Mouse (Mus musculus) lung, embryonic 16.5 days (tissue): Measurements from ENCODE around the gene Cops9. TPM values are rescaled to one million over a fixed set of nuclear protein-coding genes. Genes with fewer than 3 reads are reported as not detected.

Experiments
- ATAC-seq: fragments of 200-750 bp; cut with Nextera tagmentation; 2 replicates; pipeline ENCODE4 v1.8.0; 2017; ENCODE audit warnings: low read depth, mild to moderate bottlenecking, moderate library complexity
- H3K27ac ChIP-seq: fragments of 300-500 bp; sonication (generic); 2 replicates; pipeline ENCODE4 v1.5.1; 2014; ENCODE audit warnings: mild to moderate bottlenecking, control low read depth, low read length
- H3K27me3 ChIP-seq: fragments of 300-500 bp; sonication (generic); 2 replicates; pipeline ENCODE4 v1.6.1; 2014; ENCODE audit warnings: low read depth, low read length, mixed read lengths; ENCODE audit not compliant: control insufficient read depth, insufficient read depth
- H3K36me3 ChIP-seq: fragments of 300-500 bp; sonication (generic); 2 replicates; pipeline ENCODE4 v1.6.1; 2014; ENCODE audit warnings: low read length; ENCODE audit not compliant: control insufficient read depth, insufficient read depth
- H3K4me1 ChIP-seq: fragments of 300-500 bp; sonication (generic); replicated peaks from 2 replicates; pipeline ENCODE4 v1.6.1; 2014; ENCODE audit warnings: low read length, mixed read lengths; ENCODE audit not compliant: control insufficient read depth, insufficient read depth
- H3K4me2 ChIP-seq: fragments of 300-500 bp; sonication (generic); 2 replicates; pipeline ENCODE4 v1.6.1; 2014; ENCODE audit warnings: low read depth, low read length, control low read depth
- H3K4me3 ChIP-seq: fragments of 300-500 bp; sonication (generic); 2 replicates; pipeline ENCODE4 v1.5.1; 2014; ENCODE audit warnings: mild to moderate bottlenecking, low read length, control low read depth
- H3K9ac ChIP-seq: fragments of 300-500 bp; sonication (generic); 2 replicates; pipeline ENCODE4 v1.6.1; 2014; ENCODE audit warnings: low read length, control low read depth
- H3K9me3 ChIP-seq: fragments of 300-500 bp; sonication (generic); 2 replicates; pipeline ENCODE4 v1.6.1; 2016; ENCODE audit warnings: low read length; ENCODE audit not compliant: control insufficient read depth
- WGBS: fragments of 180-500 bp; shearing (Covaris S2); extraction: QIAGEN DNeasy Blood & Tissue Kit; methylation state at CpG from one replicate; pipeline ENCODE4 v1.1.7; 2014; 5-methylcytosine and 5-hydroxymethylcytosine counted together
- polyA plus RNA-seq: library from polyadenylated mRNA; unstranded; fragments of >200 nt; fragmentation: Nextera tagmentation; extraction: Ambion mirVana; gene quantifications from 2 replicates; pipeline ENCODE4 v1.2.1, GENCODE M21; 2015

Gene Cops9
- polyA plus RNA-seq, 1 experiment from 2014 or later, result 386 TPM

GRCm38 (mm10) chr1:92648673-92649072 is 6.9 kb upstream of the Cops9 start, which contains the start of gene Otos:
Otos (minus strand) TSS chr1:92648841.
- Histone ChIP-seq H3K9ac (no peak within 1 kb of the TSS), H3K4me1 (no peaks in the 10 kb centered on the region), H3K27ac (no peak within 1 kb of the TSS), H3K27me3 (no peaks in the 10 kb centered on the region), H3K36me3 (no peaks in the 10 kb centered on the region), H3K4me3 (no peak within 1 kb of the TSS), H3K4me2 (no peak within 1 kb of the TSS), H3K9me3 (no peaks in the 10 kb centered on the region)
- peak; percentile 66 for ATAC-seq
- 18% methylated on average over 8 of the region's 8 CpGs for WGBS

DNA sequence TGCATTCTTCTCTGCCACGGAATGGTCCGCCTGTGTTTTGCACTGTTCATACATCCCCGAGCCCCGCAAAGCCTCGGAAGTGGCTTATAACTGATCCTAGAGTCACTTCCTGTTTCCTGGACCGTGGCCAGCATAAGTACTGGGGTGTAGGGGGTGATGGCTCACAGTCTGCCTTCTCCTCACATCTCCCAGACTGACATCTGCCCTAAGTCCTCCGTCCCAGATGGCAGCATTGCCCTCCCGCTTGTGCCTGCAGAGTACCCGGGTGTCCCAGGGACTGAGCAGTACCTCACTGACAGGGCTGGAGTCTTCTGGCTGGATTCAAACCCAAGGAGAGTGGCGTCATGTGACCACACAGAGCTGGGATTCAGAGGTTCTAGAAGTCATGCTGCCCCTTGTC is 6.4 kb upstream of the Cops9 start:
- 35% methylated on average over 10 of the region's 10 CpGs for WGBS

DNA sequence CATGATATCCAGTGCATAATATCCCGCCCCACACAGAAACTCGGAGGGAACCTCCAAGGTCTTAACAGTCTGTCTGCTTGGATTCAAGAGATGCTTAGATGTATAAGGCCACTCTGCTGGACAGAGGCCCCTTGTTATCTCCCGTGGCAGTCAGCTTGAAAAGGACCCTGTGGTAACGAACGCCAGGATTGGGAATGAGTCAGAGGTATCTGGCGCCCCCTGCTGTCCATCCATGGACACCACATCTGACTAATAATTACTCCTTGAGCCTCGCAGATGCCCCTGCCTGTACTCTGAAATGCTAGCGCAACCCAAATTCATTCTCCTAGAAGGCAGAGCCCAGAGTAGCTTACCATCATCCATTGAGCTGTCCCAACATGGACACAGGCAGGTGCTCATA is 6.0 kb upstream of the Cops9 start:
- no peaks in the 10 kb centered on the region for H3K9me3 ChIP-seq
- H3K36me3 ChIP-seq, result no peaks in the 10 kb centered on the region
- H3K4me2 ChIP-seq, result no peak overlapping the region
- H3K27ac ChIP-seq, result no peak overlapping the region
- no peak overlapping the region for H3K4me3 ChIP-seq
- ATAC-seq, result peak; percentile 7; the same call in 1 of the 2 replicates
- no peak overlapping the region for H3K9ac ChIP-seq
- no peaks in the 10 kb centered on the region for H3K27me3 ChIP-seq
- WGBS, result 3% methylated on average over 8 of the region's 8 CpGs
- H3K4me1 ChIP-seq, result no peaks in the 10 kb centered on the region

More for the DNA sequence above, 6.4 kb upstream of the Cops9 start:
- Histone ChIP-seq H3K4me3 (no peak overlapping the region), H3K36me3 (no peaks in the 10 kb centered on the region), H3K27ac (no peak overlapping the region), H3K27me3 (no peaks in the 10 kb centered on the region), H3K9ac (no peak overlapping the region), H3K9me3 (no peaks in the 10 kb centered on the region), H3K4me1 (no peaks in the 10 kb centered on the region), H3K4me2 (no peak overlapping the region)
- peak; percentile 15; the same call in 1 of the 2 replicates for ATAC-seq

GRCm38 (mm10) chr1:92647026-92647425 is 5.2 kb upstream of the Cops9 start:
- Histone ChIP-seq H3K4me2 (no peak overlapping the region), H3K9ac (no peak overlapping the region), H3K27me3 (no peaks in the 10 kb centered on the region), H3K9me3 (no peaks in the 10 kb centered on the region), H3K4me3 (no peak overlapping the region), H3K36me3 (no peaks in the 10 kb centered on the region), H3K27ac (no peak overlapping the region), H3K4me1 (no peaks in the 10 kb centered on the region)
- 61% methylated on average over 4 of the region's 4 CpGs for WGBS
- ATAC-seq, result no peak

GRCm38 (mm10) chr1:92646601-92647000 is 4.8 kb upstream of the Cops9 start:
- no peaks in the 10 kb centered on the region for H3K4me1 ChIP-seq
- no peak for ATAC-seq
- no peak overlapping the region for H3K27ac ChIP-seq
- no peaks in the 10 kb centered on the region for H3K36me3 ChIP-seq
- no peaks in the 10 kb centered on the region for H3K27me3 ChIP-seq
- no peak overlapping the region for H3K4me3 ChIP-seq
- H3K9ac ChIP-seq, result no peak overlapping the region
- H3K4me2 ChIP-seq, result no peak overlapping the region
- 71% methylated on average over 7 of the region's 7 CpGs for WGBS
- no peaks in the 10 kb centered on the region for H3K9me3 ChIP-seq

DNA sequence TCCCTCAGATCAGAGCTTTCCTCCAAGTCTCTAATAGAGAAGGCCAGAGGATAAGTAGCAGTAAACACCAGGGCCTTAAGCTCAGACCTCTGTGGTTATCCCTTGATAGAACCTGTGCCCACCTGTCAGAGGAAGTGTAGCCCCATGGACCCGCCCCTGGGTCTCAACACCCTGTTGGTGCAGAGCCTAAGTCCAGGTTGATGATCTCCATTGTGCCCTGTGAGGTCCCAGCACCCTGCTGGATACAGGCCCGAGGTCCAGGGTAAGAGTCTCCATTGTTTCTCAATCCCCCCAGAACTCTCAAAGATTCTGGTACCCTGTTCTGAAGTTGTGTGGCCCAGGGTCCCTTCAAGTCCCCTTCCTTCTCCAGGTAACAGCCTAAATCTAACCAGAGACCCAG is 4.3 kb upstream of the Cops9 start:
- no peak for ATAC-seq
- Histone ChIP-seq H3K4me2 (no peak overlapping the region), H3K36me3 (no peaks in the 10 kb centered on the region), H3K4me3 (no peak overlapping the region), H3K27me3 (no peaks in the 10 kb centered on the region), H3K27ac (no peak overlapping the region), H3K4me1 (no peaks in the 10 kb centered on the region), H3K9ac (no peak overlapping the region), H3K9me3 (no peaks in the 10 kb centered on the region)
- WGBS, result 46% methylated on average over 2 of the region's 2 CpGs

DNA sequence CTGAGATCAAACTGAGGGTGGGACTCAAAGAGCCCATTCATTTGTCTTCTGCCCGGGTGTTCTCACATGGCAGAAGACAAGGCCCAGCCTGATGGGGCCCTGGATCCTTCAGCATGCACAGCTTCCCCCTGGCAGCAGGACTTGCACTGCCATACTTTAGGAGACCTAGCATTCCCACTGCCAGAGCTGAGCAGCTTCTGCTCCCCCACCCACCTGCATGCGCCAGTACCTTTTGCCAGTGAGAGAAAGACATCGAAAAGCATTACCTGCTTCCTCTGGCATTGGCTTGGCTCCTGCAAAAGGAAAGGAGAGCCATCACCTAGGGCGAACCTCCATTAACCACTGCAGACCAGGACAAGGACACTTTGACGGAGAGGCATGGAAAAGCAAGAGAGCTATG is 3.1 kb upstream of the Cops9 start:
- Histone ChIP-seq H3K9ac (no peak overlapping the region), H3K36me3 (no peaks in the 10 kb centered on the region), H3K4me1 (peaks cover 8% of the 10 kb centered on the region), H3K27me3 (no peaks in the 10 kb centered on the region), H3K27ac (no peak overlapping the region), H3K4me2 (no peak overlapping the region), H3K4me3 (no peak overlapping the region), H3K9me3 (no peaks in the 10 kb centered on the region)
- WGBS, result 77% methylated on average over 5 of the region's 5 CpGs
- no peak for ATAC-seq

- ATAC-seq, result no peak
Observed at GRCm38 (mm10) chr1:92643691-92644090, 1.9 kb upstream of the Cops9 start.

GRCm38 (mm10) chr1:92640393-92640792 is 1.4 kb downstream of the Cops9 start:
- H3K27me3 ChIP-seq, result no peaks in the 10 kb centered on the region
- peaks cover 13% of the 10 kb centered on the region for H3K36me3 ChIP-seq
- H3K9me3 ChIP-seq, result no peaks in the 10 kb centered on the region
- no peak overlapping the region for H3K4me3 ChIP-seq
- WGBS, result 79% methylated on average over 6 of the region's 6 CpGs
- no peak overlapping the region for H3K4me2 ChIP-seq
- H3K27ac ChIP-seq, result no peak overlapping the region
- H3K4me1 ChIP-seq, result peaks cover 8% of the 10 kb centered on the region
- no peak for ATAC-seq
- no peak overlapping the region; the same call in 1 of the 2 replicates for H3K9ac ChIP-seq

More at GRCm38 (mm10) chr1:92643691-92644090, 1.9 kb upstream of the Cops9 start:
- no peak overlapping the region for H3K9ac ChIP-seq
- H3K27me3 ChIP-seq, result no peaks in the 10 kb centered on the region
- H3K36me3 ChIP-seq, result no peaks in the 10 kb centered on the region
- no peak overlapping the region for H3K27ac ChIP-seq
- no peaks in the 10 kb centered on the region for H3K9me3 ChIP-seq
- H3K4me3 ChIP-seq, result no peak overlapping the region
- no peak overlapping the region for H3K4me2 ChIP-seq
- WGBS, result 77% methylated on average over 4 of the region's 4 CpGs
- peaks cover 8% of the 10 kb centered on the region for H3K4me1 ChIP-seq

- ATAC-seq, result no peak
- Histone ChIP-seq H3K9ac (no peak overlapping the region), H3K36me3 (peaks cover 13% of the 10 kb centered on the region), H3K9me3 (no peaks in the 10 kb centered on the region), H3K27ac (no peak overlapping the region), H3K4me1 (peaks cover 8% of the 10 kb centered on the region), H3K4me2 (no peak overlapping the region), H3K4me3 (no peak overlapping the region), H3K27me3 (no peaks in the 10 kb centered on the region)
- 94% methylated on average over 4 of the region's 4 CpGs for WGBS
Observed at GRCm38 (mm10) chr1:92638736-92639135, 3.0 kb downstream of the Cops9 start.
